Mouse (Mus musculus) kidney, postnatal 0 days (tissue): Measurements from ENCODE around the gene Cmbl. TPM values are rescaled to one million over a fixed set of nuclear protein-coding genes. Genes with fewer than 3 reads are reported as not detected.

Source experiments
- ATAC-seq: fragments of 200-750 bp; cut with Nextera tagmentation; replicated peaks from 2 replicates; pipeline ENCODE4 v1.8.0; 2017; ENCODE audit warnings: low read depth, moderate number of reproducible peaks, moderate TSS enrichment, moderate library complexity; ENCODE audit not compliant: low FRiP score
- DNase-seq: peaks from one replicate; pipeline ENCODE4 v3.0.0-alpha.2; 2016; ENCODE audit warnings: low spot score
- H3K27ac ChIP-seq: fragments of 300-500 bp; sonication (generic); 2 replicates; pipeline ENCODE4 v1.5.1; 2014; ENCODE audit warnings: mild to moderate bottlenecking
- H3K27me3 ChIP-seq: fragments of 300-500 bp; sonication (generic); 2 replicates; pipeline ENCODE4 v1.6.1; 2014; ENCODE audit warnings: low read length, mixed read lengths; ENCODE audit not compliant: insufficient read depth
- H3K36me3 ChIP-seq: fragments of 300-500 bp; sonication (generic); 2 replicates; pipeline ENCODE4 v1.6.1; 2014; ENCODE audit warnings: low read length, mixed read lengths; ENCODE audit not compliant: insufficient read depth
- H3K4me1 ChIP-seq: fragments of 300-500 bp; sonication (generic); replicated peaks from 2 replicates; pipeline ENCODE4 v1.6.1; 2014; ENCODE audit warnings: antibody characterized with exemption, low read length, mixed read lengths; ENCODE audit not compliant: insufficient read depth
- H3K4me2 ChIP-seq: fragments of 300-500 bp; sonication (generic); 2 replicates; pipeline ENCODE4 v1.6.1; 2014; ENCODE audit warnings: mild to moderate bottlenecking, low read length, moderate library complexity, mixed read lengths
- H3K4me3 ChIP-seq: fragments of 300-500 bp; sonication (generic); replicated peaks from 2 replicates; pipeline ENCODE4 v1.5.1; 2014; ENCODE audit warnings: low read depth, low read length
- H3K9ac ChIP-seq: fragments of 300-500 bp; sonication (generic); 2 replicates; pipeline ENCODE4 v1.6.1; 2014; ENCODE audit warnings: low read depth, low read length
- H3K9me3 ChIP-seq: fragments of 300-500 bp; sonication (generic); replicated peaks from 2 replicates; pipeline ENCODE4 v1.6.1; 2016; ENCODE audit warnings: low read length, inconsistent platforms, mixed read lengths
- CTCF ChIP-seq: IDR thresholded peaks from 2 replicates; pipeline ENCODE4 v1.5.1; 2016; ENCODE audit warnings: antibody characterized with exemption, low read depth, mild to moderate bottlenecking, moderate library complexity
- WGBS: fragments of 180-500 bp; shearing (Covaris S2); extraction: QIAGEN DNeasy Blood & Tissue Kit; methylation state at CpG from one replicate; pipeline ENCODE4 v1.1.7; 2014; 5-methylcytosine and 5-hydroxymethylcytosine counted together
- polyA plus RNA-seq: library from polyadenylated mRNA; unstranded; fragments of >200 nt; fragmentation: Nextera tagmentation; extraction: Ambion mirVana; gene quantifications from 2 replicates; pipeline ENCODE4 v1.2.1, GENCODE M21; 2015

The Cmbl gene
- polyA plus RNA-seq, 1 experiment from 2014 or later = 60.0 TPM

- ATAC-seq (no peak), DNase-seq (no peak)
- no peak overlapping the region for H3K4me2 ChIP-seq
- H3K4me1 ChIP-seq = 0 out of 2 replicates have a peak, but pooled peaks cover 4% of the 10 kb centered on the region
- no peaks in the 10 kb centered on the region for H3K27me3 ChIP-seq
- H3K9me3 ChIP-seq = no peaks in the 10 kb centered on the region
- H3K9ac ChIP-seq = no peak overlapping the region
- WGBS = 72% methylated on average over 7 of the region's 7 CpGs
- H3K4me3 ChIP-seq = no peak overlapping the region
- peaks cover 7% of the 10 kb centered on the region; the same call in 1 of the 2 replicates for H3K36me3 ChIP-seq
- TF ChIP-seq CTCF = no peak
- no peak overlapping the region for H3K27ac ChIP-seq
These were observed 20.0 kb downstream of the Cmbl start for GRCm38 (mm10) chr15:31585238-31585637.

GRCm38 (mm10) chr15:31586088-31586487, 20.9 kb downstream of the Cmbl start:
- H3K4me2 ChIP-seq = no peak overlapping the region
- DNase-seq = no peak

GRCm38 (mm10) chr15:31586519-31586918, 21.3 kb downstream of the Cmbl start:
- Histone ChIP-seq H3K27me3 (no peaks in the 10 kb centered on the region), H3K9me3 (no peaks in the 10 kb centered on the region), H3K4me3 (no peak overlapping the region), H3K36me3 (peaks cover 20% of the 10 kb centered on the region), H3K4me1 (0 out of 2 replicates have a peak, but pooled peaks cover 4% of the 10 kb centered on the region), H3K27ac (no peak overlapping the region), H3K4me2 (no peak overlapping the region), H3K9ac (no peak overlapping the region)
- TF ChIP-seq CTCF = peak; percentile 99
- DNase-seq = peak; percentile 88
- WGBS = 3% methylated on average over 4 of the region's 4 CpGs
- ATAC-seq = no peak; the same call in 1 of the 2 replicates

More at GRCm38 (mm10) chr15:31586088-31586487, 20.9 kb downstream of the Cmbl start:
- Histone ChIP-seq H3K36me3 (peaks cover 16% of the 10 kb centered on the region), H3K27ac (no peak overlapping the region), H3K27me3 (no peaks in the 10 kb centered on the region), H3K4me3 (no peak overlapping the region), H3K9ac (no peak overlapping the region), H3K4me1 (0 out of 2 replicates have a peak, but pooled peaks cover 4% of the 10 kb centered on the region), H3K9me3 (no peaks in the 10 kb centered on the region)
- TF ChIP-seq CTCF = no peak
- no peak for ATAC-seq
- 73% methylated on average over 5 of the region's 5 CpGs for WGBS

DNA sequence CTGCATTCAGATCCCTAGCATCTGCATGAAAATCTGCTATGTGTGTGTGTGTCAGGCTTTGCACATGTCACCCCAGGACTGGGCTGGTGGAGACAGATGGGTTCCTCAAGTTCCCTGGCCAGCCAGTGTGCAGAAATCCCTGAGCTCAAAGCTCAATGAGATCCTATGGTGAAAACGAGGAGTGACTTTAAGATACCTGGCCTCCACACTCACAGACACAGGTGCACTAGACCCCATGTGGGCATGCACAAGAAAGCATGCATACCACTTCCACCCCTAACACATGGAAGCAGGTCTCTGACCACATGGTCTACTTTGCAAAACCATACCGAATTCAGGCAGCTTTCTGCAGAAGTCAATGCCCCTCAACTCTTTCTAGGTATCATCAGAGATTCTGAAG, 22.6 kb downstream of the Cmbl start:
- Histone ChIP-seq H3K9me3 (no peaks in the 10 kb centered on the region), H3K9ac (no peak overlapping the region), H3K27ac (no peak overlapping the region), H3K27me3 (no peaks in the 10 kb centered on the region), H3K4me1 (0 out of 2 replicates have a peak, but pooled peaks cover 4% of the 10 kb centered on the region), H3K36me3 (peaks cover 33% of the 10 kb centered on the region), H3K4me2 (no peak overlapping the region), H3K4me3 (no peak overlapping the region)
- ATAC-seq (no peak), DNase-seq (no peak)
- TF ChIP-seq CTCF = no peak
- WGBS = 78% methylated on average over 2 of the region's 2 CpGs

- WGBS = 46% methylated on average over 8 of the region's 8 CpGs
- no peaks in the 10 kb centered on the region for H3K9me3 ChIP-seq
- H3K4me2 ChIP-seq = no peak overlapping the region
- no peaks in the 10 kb centered on the region for H3K27me3 ChIP-seq
- H3K4me3 ChIP-seq = no peak overlapping the region
- DNase-seq (peak; percentile 78), ATAC-seq (peak; percentile 62)
- TF ChIP-seq CTCF = no peak
- 0 out of 2 replicates have a peak, but pooled peaks cover 4% of the 10 kb centered on the region for H3K4me1 ChIP-seq
- H3K36me3 ChIP-seq = peaks cover 46% of the 10 kb centered on the region
- H3K9ac ChIP-seq = no peak overlapping the region
- 0 out of 2 replicates have a peak overlapping the region, but pooled peaks have one; percentile 0 for H3K27ac ChIP-seq
These were observed 23.9 kb downstream of the Cmbl start for GRCm38 (mm10) chr15:31588989-31589640.

GRCm38 (mm10) chr15:31590176-31590575, 25.0 kb downstream of the Cmbl start:
- Histone ChIP-seq H3K4me1 (0 out of 2 replicates have a peak, but pooled peaks cover 4% of the 10 kb centered on the region), H3K27me3 (no peaks in the 10 kb centered on the region), H3K27ac (no peak overlapping the region), H3K4me3 (no peak overlapping the region), H3K4me2 (no peak overlapping the region), H3K9me3 (no peaks in the 10 kb centered on the region), H3K9ac (no peak overlapping the region), H3K36me3 (peaks cover 56% of the 10 kb centered on the region)
- no peak for TF ChIP-seq CTCF
- no peak for ATAC-seq
- 89% methylated on average over 5 of the region's 5 CpGs for WGBS
- no peak for DNase-seq
